10 mouse cellular contexts compared by ENCODE assay signal in the genomic region with DNA sequence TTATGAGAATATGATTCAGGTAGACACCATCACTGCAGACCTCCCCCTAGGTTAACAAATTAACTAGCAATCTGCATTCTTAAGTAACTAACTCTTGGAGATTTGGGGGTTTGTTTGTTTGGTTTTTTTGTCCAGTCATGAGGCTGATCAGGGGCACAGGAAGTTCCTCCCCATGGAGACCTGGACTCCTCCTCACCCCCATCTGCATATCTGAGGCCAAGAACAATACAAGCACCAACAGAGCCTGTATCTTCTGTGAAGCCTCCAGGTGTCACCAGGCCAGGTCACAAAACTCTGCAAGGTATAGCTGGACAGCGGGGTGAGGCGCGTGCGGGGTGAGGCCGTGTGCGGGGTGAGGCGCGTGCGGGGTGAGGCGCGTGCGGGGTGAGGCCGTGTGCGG. TPM values are rescaled to one million over a fixed set of nuclear protein-coding genes. Genes with fewer than 3 reads are reported as not detected.
A peak's percentile ranks its signal among the peaks of the same experiment; 100 is the strongest.
DNase-seq lines count a peak whose midpoint lies in the region; ATAC-seq lines count a peak whose summit lies in the region.
"Had no signal": no experiment of that assay in that cellular context is flagged by ENCODE, and none has a peak within 500 bp of the region (broad histone marks: within the 10 kb centered on the region; RNA-seq: fewer than 3 reads in every experiment).

No protein-coding gene starts in this region.

- 89% methylated on average over 14 of the region's 14 CpGs for WGBS in embryonic facial prominence, embryonic 13.5 days
- 84% methylated on average over 14 of the region's 14 CpGs for WGBS in embryonic facial prominence, embryonic 10.5 days
- 83% methylated on average over 14 of the region's 14 CpGs for WGBS in hindbrain, embryonic 12.5 days
- 85% methylated on average over 13 of the region's 14 CpGs for WGBS in hindbrain, embryonic 14.5 days
- 87% methylated on average over 14 of the region's 14 CpGs for WGBS in lung, embryonic 15.5 days
- 87% methylated on average over 14 of the region's 14 CpGs for WGBS in limb, embryonic 15.5 days

- H3K9me3 ChIP-seq in embryonic facial prominence, embryonic 13.5 days: no peaks in the 10 kb centered on the region
- H3K9me3 ChIP-seq in embryonic facial prominence, embryonic 10.5 days: no peaks in the 10 kb centered on the region
- no peaks in the 10 kb centered on the region for H3K9me3 ChIP-seq in hindbrain, embryonic 12.5 days (replicated peaks)
- H3K9me3 ChIP-seq in hindbrain, embryonic 14.5 days (ENCODE audit: control insufficient read depth, low read length): no peaks in the 10 kb centered on the region
- H3K9me3 ChIP-seq in lung, embryonic 15.5 days: no peaks in the 10 kb centered on the region
- no peaks in the 10 kb centered on the region for H3K9me3 ChIP-seq in limb, embryonic 15.5 days

- no peak overlapping the region for H3K9ac ChIP-seq in embryonic facial prominence, embryonic 13.5 days
- H3K9ac ChIP-seq in hindbrain, embryonic 12.5 days: no peak overlapping the region
- no peak overlapping the region for H3K9ac ChIP-seq in hindbrain, embryonic 14.5 days
- no peak overlapping the region for H3K9ac ChIP-seq in lung, embryonic 15.5 days
- H3K9ac ChIP-seq in limb, embryonic 15.5 days: no peak overlapping the region

- H3K27ac ChIP-seq in embryonic facial prominence, embryonic 13.5 days: peak overlapping the region; percentile 81; the same call in 1 of the 2 replicates
- H3K27ac ChIP-seq in embryonic facial prominence, embryonic 10.5 days (replicated peaks): no peak overlapping the region; the same call in 1 of the 2 replicates
- H3K27ac ChIP-seq in hindbrain, embryonic 12.5 days: 0 out of 2 replicates have a peak overlapping the region, but pooled peaks have one; percentile 76
- no peak overlapping the region for H3K27ac ChIP-seq in hindbrain, embryonic 14.5 days
- peak overlapping the region; percentile 78; the same call in 1 of the 2 replicates for H3K27ac ChIP-seq in lung, embryonic 15.5 days
- H3K27ac ChIP-seq in limb, embryonic 15.5 days: 0 out of 2 replicates have a peak overlapping the region, but pooled peaks have one; percentile 75

- H3K27me3 ChIP-seq in embryonic facial prominence, embryonic 13.5 days: no peaks in the 10 kb centered on the region
- H3K27me3 ChIP-seq in embryonic facial prominence, embryonic 10.5 days (replicated peaks; ENCODE audit: low read depth, poor library complexity, severe bottlenecking): no peaks in the 10 kb centered on the region
- no peaks in the 10 kb centered on the region for H3K27me3 ChIP-seq in hindbrain, embryonic 12.5 days
- H3K27me3 ChIP-seq in hindbrain, embryonic 14.5 days (ENCODE audit: control insufficient read depth, insufficient read depth, low read length): no peaks in the 10 kb centered on the region
- H3K27me3 ChIP-seq in lung, embryonic 15.5 days: no peaks in the 10 kb centered on the region
- no peaks in the 10 kb centered on the region for H3K27me3 ChIP-seq in limb, embryonic 15.5 days

- H3K4me1 ChIP-seq in embryonic facial prominence, embryonic 13.5 days: peaks cover 81% of the 10 kb centered on the region
- H3K4me1 ChIP-seq in embryonic facial prominence, embryonic 10.5 days: peaks cover 91% of the 10 kb centered on the region
- peaks cover 83% of the 10 kb centered on the region for H3K4me1 ChIP-seq in hindbrain, embryonic 12.5 days
- peaks cover 63% of the 10 kb centered on the region for H3K4me1 ChIP-seq in hindbrain, embryonic 14.5 days (replicated peaks; ENCODE audit: control insufficient read depth, insufficient read depth, low read length)
- H3K4me1 ChIP-seq in lung, embryonic 15.5 days: peaks cover 78% of the 10 kb centered on the region
- H3K4me1 ChIP-seq in limb, embryonic 15.5 days: peaks cover 82% of the 10 kb centered on the region

- H3K36me3 ChIP-seq in embryonic facial prominence, embryonic 13.5 days: peaks cover 12% of the 10 kb centered on the region; the same call in 1 of the 2 replicates
- peaks cover 31% of the 10 kb centered on the region; the same call in 1 of the 2 replicates for H3K36me3 ChIP-seq in embryonic facial prominence, embryonic 10.5 days (replicated peaks)
- H3K36me3 ChIP-seq in hindbrain, embryonic 12.5 days: no peaks in the 10 kb centered on the region
- no peaks in the 10 kb centered on the region for H3K36me3 ChIP-seq in hindbrain, embryonic 14.5 days (replicated peaks; ENCODE audit: control insufficient read depth, insufficient read depth)
- no peaks in the 10 kb centered on the region for H3K36me3 ChIP-seq in lung, embryonic 15.5 days
- peaks cover 4% of the 10 kb centered on the region; the same call in 1 of the 2 replicates for H3K36me3 ChIP-seq in limb, embryonic 15.5 days

- no peak overlapping the region for H3K4me2 ChIP-seq in embryonic facial prominence, embryonic 13.5 days
- H3K4me2 ChIP-seq in hindbrain, embryonic 12.5 days (replicated peaks): no peak overlapping the region
- no peak overlapping the region for H3K4me2 ChIP-seq in hindbrain, embryonic 14.5 days (replicated peaks)
- H3K4me2 ChIP-seq in lung, embryonic 15.5 days: no peak overlapping the region
- no peak overlapping the region for H3K4me2 ChIP-seq in limb, embryonic 15.5 days

- H3K4me3 ChIP-seq in embryonic facial prominence, embryonic 13.5 days: no peak overlapping the region
- H3K4me3 ChIP-seq in embryonic facial prominence, embryonic 10.5 days: no peak overlapping the region
- no peak overlapping the region for H3K4me3 ChIP-seq in hindbrain, embryonic 12.5 days
- no peak overlapping the region for H3K4me3 ChIP-seq in hindbrain, embryonic 14.5 days (replicated peaks; ENCODE audit: low read length)
- H3K4me3 ChIP-seq in lung, embryonic 15.5 days: no peak overlapping the region
- no peak overlapping the region for H3K4me3 ChIP-seq in limb, embryonic 15.5 days

- ATAC-seq in embryonic facial prominence, embryonic 13.5 days (ENCODE audit: insufficient number of reproducible peaks, insufficient read depth, low FRiP score, low TSS enrichment, low read depth): no peak
- no peak for ATAC-seq in hindbrain, embryonic 12.5 days (ENCODE audit: low FRiP score)
- no peak for ATAC-seq in hindbrain, embryonic 14.5 days (ENCODE audit: low FRiP score)
- no peak for ATAC-seq in lung, embryonic 15.5 days (ENCODE audit: borderline replicate concordance, extremely low read depth, low FRiP score, low TSS enrichment)
- no peak for ATAC-seq in limb, embryonic 15.5 days (ENCODE audit: insufficient number of reproducible peaks, low FRiP score, low TSS enrichment, low read depth)

- DNase-seq in embryonic facial prominence, embryonic 10.5 days (ENCODE audit: low spot score): no peak
- DNase-seq in hindbrain, embryonic 14.5 days (ENCODE audit: low spot score): no peak
- DNase-seq in lung, postnatal 14 days: no peak
- no peak for DNase-seq in yolk sac, embryonic 10.5 days (ENCODE audit: low spot score)
- DNase-seq: adrenal gland, adult 2 months; left cerebral cortex, postnatal 4 days had no signal

RNA-seq across cellular contexts. Expression of a gene that starts 13.0 kb away (rescaled TPM):
- polyA plus RNA-seq in embryonic facial prominence, embryonic 13.5 days (2015; fragmentation: Nextera tagmentation; extraction: Ambion mirVana): 35.1 and 36.2 TPM in 2 replicates
- 19.2 and 19.8 TPM in 2 replicates for polyA plus RNA-seq in embryonic facial prominence, embryonic 10.5 days (2016; fragmentation: Nextera tagmentation; extraction: Ambion mirVana)
- polyA plus RNA-seq in hindbrain, embryonic 12.5 days (2016; fragmentation: Nextera tagmentation; extraction: Ambion mirVana): 30.2 and 31.0 TPM in 2 replicates
- 26.0 and 27.4 TPM in 2 replicates for polyA plus RNA-seq in hindbrain, embryonic 14.5 days (2014; fragmentation: Nextera tagmentation; extraction: Ambion mirVana)
- 28.7 and 30.5 TPM in 2 replicates for polyA plus RNA-seq in lung, embryonic 15.5 days (2015; fragmentation: Nextera tagmentation; extraction: Ambion mirVana)
- polyA plus RNA-seq in limb, embryonic 15.5 days (2015; fragmentation: Nextera tagmentation; extraction: Ambion mirVana): 32.7 and 34.1 TPM in 2 replicates

Comparison
In these comparisons a context has a peak if more than half of its experiments do, and no peak if none do; other contexts are left out.
1. H3K27ac ChIP-seq: peak in embryonic facial prominence, embryonic 13.5 days (single experiment), hindbrain, embryonic 12.5 days (single experiment), lung, embryonic 15.5 days (single experiment) and limb, embryonic 15.5 days (single experiment); none in embryonic facial prominence, embryonic 10.5 days (single experiment) and hindbrain, embryonic 14.5 days (single experiment).